Mouse (Mus musculus) Muller cell, postnatal 12 days (primary cell): ENCODE measurements around the gene Add2.

Experiments used
- DNase-seq: peaks from one replicate; pipeline ENCODE4 v3.0.0-alpha.2; 2015; ENCODE audit errors: inconsistent ontology term

Gene Add2

GRCm38 (mm10) chr6:86048509-86048908, 20.0 kb downstream of the Add2 start:
- DNase-seq = no peak

GRCm38 (mm10) chr6:86050586-86051268, 22.2 kb downstream of the Add2 start:
- DNase-seq = no peak

GRCm38 (mm10) chr6:86052032-86052459, 23.6 kb downstream of the Add2 start:
- DNase-seq = peak; percentile 84

- no peak for DNase-seq
Observed at GRCm38 (mm10) chr6:86052556-86052955, 24.1 kb downstream of the Add2 start.

- no peak for DNase-seq
Observed at GRCm38 (mm10) chr6:86053099-86053498, 24.6 kb downstream of the Add2 start.

- DNase-seq = no peak
Observed at GRCm38 (mm10) chr6:86053594-86053993, 25.1 kb downstream of the Add2 start.

GRCm38 (mm10) chr6:86058475-86058874, 30.0 kb downstream of the Add2 start:
- no peak for DNase-seq

GRCm38 (mm10) chr6:86059151-86059853, 30.8 kb downstream of the Add2 start:
- no peak for DNase-seq

GRCm38 (mm10) chr6:86060170-86060569, 31.7 kb downstream of the Add2 start:
- no peak for DNase-seq

GRCm38 (mm10) chr6:86062226-86062625, 33.7 kb downstream of the Add2 start:
- no peak for DNase-seq

GRCm38 (mm10) chr6:86062684-86063083, 34.2 kb downstream of the Add2 start:
- DNase-seq = no peak

GRCm38 (mm10) chr6:86064318-86065016, 36.0 kb downstream of the Add2 start:
- no peak for DNase-seq

GRCm38 (mm10) chr6:86066727-86067126, 38.2 kb downstream of the Add2 start:
- DNase-seq = no peak

- no peak for DNase-seq
Observed at GRCm38 (mm10) chr6:86067145-86067544, 38.7 kb downstream of the Add2 start.

GRCm38 (mm10) chr6:86069009-86069408, 40.5 kb downstream of the Add2 start:
- DNase-seq = no peak

GRCm38 (mm10) chr6:86069856-86070255, 41.4 kb downstream of the Add2 start:
- DNase-seq = no peak

GRCm38 (mm10) chr6:86070277-86070676, 41.8 kb downstream of the Add2 start:
- DNase-seq = no peak

- no peak for DNase-seq
Observed at GRCm38 (mm10) chr6:86073882-86074281, 45.4 kb downstream of the Add2 start.

GRCm38 (mm10) chr6:86074538-86075204, 46.2 kb downstream of the Add2 start:
- DNase-seq = no peak

- no peak for DNase-seq
Observed at GRCm38 (mm10) chr6:86076525-86076924, 48.0 kb downstream of the Add2 start.

- DNase-seq = no peak
Observed at GRCm38 (mm10) chr6:86077880-86078279, 49.4 kb downstream of the Add2 start.

GRCm38 (mm10) chr6:86078361-86079010, 50.0 kb downstream of the Add2 start:
- no peak for DNase-seq
